Mouse (Mus musculus) kidney, postnatal 10 days (tissue): ENCODE results near the gene Slc26a9.
"Not testable (repeated sequence)": the region's sequence is repeated elsewhere in the genome, so short reads cannot be mapped to it uniquely, and the experiment has no call there.

ENCODE experiments used
- DNase-seq: peaks from one replicate; pipeline ENCODE4 v3.0.0; 2021; ENCODE audit warnings: mixed read lengths

Gene Slc26a9

GRCm38 (mm10) chr1:131770656-131771055, 26.8 kb downstream of the Slc26a9 start:
- no peak for DNase-seq

GRCm38 (mm10) chr1:131771440-131771839, 27.6 kb downstream of the Slc26a9 start:
- DNase-seq: no peak

GRCm38 (mm10) chr1:131794591-131794990, 50.8 kb downstream of the Slc26a9 start:
- no peak for DNase-seq

- no peak for DNase-seq
Observed at GRCm38 (mm10) chr1:131795171-131795570, 51.3 kb downstream of the Slc26a9 start.

- DNase-seq: peak; percentile 82
Observed at GRCm38 (mm10) chr1:131797202-131797909, 53.5 kb downstream of the Slc26a9 start, which contains the start of gene Pm20d1. Gene Pm20d1, plus strand, starts transcription at chr1:131797381.

- DNase-seq: no peak
Observed at GRCm38 (mm10) chr1:131800001-131800400, 56.2 kb downstream of the Slc26a9 start.

GRCm38 (mm10) chr1:131801071-131801470, 57.2 kb downstream of the Slc26a9 start:
- no peak for DNase-seq

- peak; percentile 2 for DNase-seq
Observed at GRCm38 (mm10) chr1:131802652-131803051, 58.8 kb downstream of the Slc26a9 start.

- peak; percentile 2 for DNase-seq
Observed at GRCm38 (mm10) chr1:131804166-131804565, 60.3 kb downstream of the Slc26a9 start.

- DNase-seq: no peak
Observed at GRCm38 (mm10) chr1:131808986-131809385, 65.2 kb downstream of the Slc26a9 start.

GRCm38 (mm10) chr1:131809651-131810050, 65.8 kb downstream of the Slc26a9 start:
- DNase-seq: no peak

- no peak for DNase-seq
Observed at GRCm38 (mm10) chr1:131811393-131811792, 67.6 kb downstream of the Slc26a9 start.

- DNase-seq: no peak
Observed at GRCm38 (mm10) chr1:131812006-131812405, 68.2 kb downstream of the Slc26a9 start.

- DNase-seq: no peak
Observed at GRCm38 (mm10) chr1:131812631-131813295, 68.9 kb downstream of the Slc26a9 start.

GRCm38 (mm10) chr1:131813731-131814130, 69.9 kb downstream of the Slc26a9 start:
- no peak for DNase-seq

- DNase-seq: no peak
Observed at GRCm38 (mm10) chr1:131814191-131814590, 70.4 kb downstream of the Slc26a9 start.

GRCm38 (mm10) chr1:131816886-131817285, 73.1 kb downstream of the Slc26a9 start:
- DNase-seq: no peak

GRCm38 (mm10) chr1:131820353-131820752, 76.5 kb downstream of the Slc26a9 start:
- DNase-seq: not testable (repeated sequence)

- no peak for DNase-seq
Observed at GRCm38 (mm10) chr1:131820887-131821328, 77.1 kb downstream of the Slc26a9 start.
